Mouse (Mus musculus) stomach, embryonic 15.5 days (tissue): ENCODE data around the gene Cul5. TPM values are rescaled to one million over a fixed set of nuclear protein-coding genes. Genes with fewer than 3 reads are reported as not detected.

Source experiments
- ATAC-seq: fragments of 200-750 bp; cut with Nextera tagmentation; 2 replicates; pipeline ENCODE4 v1.8.0; 2017; ENCODE audit warnings: low read depth, moderate number of reproducible peaks, moderate TSS enrichment; ENCODE audit not compliant: insufficient read depth, low FRiP score
- H3K27ac ChIP-seq: fragments of 300-500 bp; sonication (generic); 2 replicates; pipeline ENCODE4 v1.5.1; 2015; ENCODE audit warnings: mild to moderate bottlenecking, inconsistent platforms
- H3K27me3 ChIP-seq: fragments of 300-500 bp; sonication (generic); replicated peaks from 2 replicates; pipeline ENCODE4 v1.6.1; 2015; ENCODE audit warnings: inconsistent platforms
- H3K36me3 ChIP-seq: fragments of 300-500 bp; sonication (generic); 2 replicates; pipeline ENCODE4 v1.6.1; 2015; ENCODE audit warnings: inconsistent platforms
- H3K4me1 ChIP-seq: fragments of 300-500 bp; sonication (generic); 2 replicates; pipeline ENCODE4 v1.6.1; 2015; ENCODE audit warnings: inconsistent platforms
- H3K4me2 ChIP-seq: fragments of 300-500 bp; sonication (generic); 2 replicates; pipeline ENCODE4 v1.6.1; 2015; ENCODE audit warnings: mild to moderate bottlenecking, inconsistent platforms
- H3K4me3 ChIP-seq: fragments of 300-500 bp; sonication (generic); replicated peaks from 2 replicates; pipeline ENCODE4 v1.5.1; 2015; ENCODE audit warnings: inconsistent platforms
- H3K9ac ChIP-seq: fragments of 300-500 bp; sonication (generic); 2 replicates; pipeline ENCODE4 v1.6.1; 2015; ENCODE audit warnings: inconsistent platforms
- H3K9me3 ChIP-seq: fragments of 300-500 bp; sonication (generic); 2 replicates; pipeline ENCODE4 v1.6.1; 2016; ENCODE audit warnings: inconsistent platforms
- WGBS: fragments of 180-500 bp; shearing (Covaris S2); methylation state at CpG from one replicate; pipeline ENCODE4 v1.1.7; 2015; 5-methylcytosine and 5-hydroxymethylcytosine counted together
- polyA plus RNA-seq: library from polyadenylated mRNA; unstranded; fragments of >200 nt; fragmentation: Nextera tagmentation; extraction: Ambion mirVana; gene quantifications from 2 replicates; pipeline ENCODE4 v1.2.1, GENCODE M21; 2015

The Cul5 gene
- polyA plus RNA-seq, 1 experiment from 2014 or later: 32.7 TPM

DNA sequence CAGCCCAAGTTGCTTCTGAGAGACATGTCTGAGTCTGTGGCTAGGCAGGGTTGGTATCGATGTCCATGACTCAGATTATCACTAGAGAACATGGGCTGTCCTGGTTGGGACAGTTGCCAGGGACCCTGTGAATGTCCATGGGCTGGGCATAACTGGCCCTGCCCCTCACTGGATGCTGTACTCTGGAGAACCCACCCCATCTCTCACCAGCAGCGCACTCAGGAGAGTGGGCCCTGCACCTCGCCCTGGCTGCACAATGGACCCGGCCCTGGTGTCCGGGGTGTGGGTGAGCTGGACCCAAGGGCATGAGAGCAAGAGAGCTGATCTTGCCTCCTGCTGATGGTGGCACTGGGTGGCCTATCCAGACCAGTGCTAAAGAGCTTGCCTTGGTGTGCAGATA, 64.9 kb downstream of the Cul5 start:
- Histone ChIP-seq H3K36me3 (no peaks in the 10 kb centered on the region), H3K4me1 (0 out of 2 replicates have a peak, but pooled peaks cover 11% of the 10 kb centered on the region), H3K4me3 (no peak overlapping the region), H3K4me2 (no peak overlapping the region), H3K27me3 (no peaks in the 10 kb centered on the region), H3K27ac (no peak overlapping the region), H3K9ac (no peak overlapping the region), H3K9me3 (no peaks in the 10 kb centered on the region)
- no peak for ATAC-seq
- 90% methylated on average over 5 of the region's 5 CpGs for WGBS

- Histone ChIP-seq H3K9me3 (no peaks in the 10 kb centered on the region), H3K27me3 (no peaks in the 10 kb centered on the region), H3K4me3 (no peak overlapping the region), H3K27ac (no peak overlapping the region; the same call in 1 of the 2 replicates), H3K36me3 (no peaks in the 10 kb centered on the region), H3K9ac (no peak overlapping the region), H3K4me1 (0 out of 2 replicates have a peak, but pooled peaks cover 7% of the 10 kb centered on the region), H3K4me2 (no peak overlapping the region)
- 67% methylated on average over 3 of the region's 3 CpGs for WGBS
- ATAC-seq: peak; percentile 58; the same call in 1 of the 2 replicates
These were observed 66.0 kb downstream of the Cul5 start for GRCm38 (mm10) chr9:53603849-53604248.

DNA sequence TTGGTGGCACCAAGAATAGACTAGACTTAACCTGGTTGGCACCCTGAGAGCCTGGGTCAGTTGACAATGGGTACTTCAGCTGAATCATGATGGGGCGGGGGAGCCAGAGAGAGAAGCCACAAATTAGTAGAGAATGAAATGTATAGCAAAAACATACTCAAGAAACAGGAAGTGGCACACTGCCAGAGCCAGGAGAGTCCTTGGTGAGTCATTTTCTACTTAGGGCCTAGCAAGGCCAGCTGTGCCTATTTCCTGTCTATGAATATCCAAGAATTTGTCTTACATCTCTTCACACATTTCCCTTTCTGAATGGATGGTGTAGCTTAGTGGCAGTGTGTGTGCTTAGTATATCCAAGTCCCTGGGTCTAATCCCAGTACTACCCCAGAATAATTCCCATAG, 66.4 kb downstream of the Cul5 start:
- 0 out of 2 replicates have a peak, but pooled peaks cover 7% of the 10 kb centered on the region for H3K4me1 ChIP-seq
- H3K9me3 ChIP-seq: no peaks in the 10 kb centered on the region
- 79% methylated on average over 1 of the region's 1 CpGs for WGBS
- H3K36me3 ChIP-seq: no peaks in the 10 kb centered on the region
- ATAC-seq: 0 out of 2 replicates have a peak, but pooled peaks have one; percentile 15
- no peak overlapping the region for H3K4me3 ChIP-seq
- H3K9ac ChIP-seq: no peak overlapping the region
- H3K4me2 ChIP-seq: no peak overlapping the region
- H3K27ac ChIP-seq: no peak overlapping the region
- no peaks in the 10 kb centered on the region for H3K27me3 ChIP-seq

GRCm38 (mm10) chr9:53601541-53601940, 68.3 kb downstream of the Cul5 start:
- no peak for ATAC-seq
- H3K27ac ChIP-seq: no peak overlapping the region; the same call in 1 of the 2 replicates
- no peaks in the 10 kb centered on the region for H3K27me3 ChIP-seq
- no peak overlapping the region for H3K9ac ChIP-seq
- no peak overlapping the region for H3K4me2 ChIP-seq
- H3K9me3 ChIP-seq: no peaks in the 10 kb centered on the region
- 0 out of 2 replicates have a peak, but pooled peaks cover 7% of the 10 kb centered on the region for H3K4me1 ChIP-seq
- 76% methylated on average over 2 of the region's 2 CpGs for WGBS
- H3K36me3 ChIP-seq: no peaks in the 10 kb centered on the region
- H3K4me3 ChIP-seq: no peak overlapping the region

- Histone ChIP-seq H3K4me3 (no peak overlapping the region), H3K4me2 (no peak overlapping the region), H3K4me1 (no peaks in the 10 kb centered on the region), H3K36me3 (peaks cover 5% of the 10 kb centered on the region; the same call in 1 of the 2 replicates), H3K27me3 (no peaks in the 10 kb centered on the region), H3K9ac (no peak overlapping the region), H3K27ac (no peak overlapping the region), H3K9me3 (no peaks in the 10 kb centered on the region)
- no peak for ATAC-seq
- 74% methylated on average over 6 of the region's 6 CpGs for WGBS
These were observed 71.2 kb downstream of the Cul5 start for GRCm38 (mm10) chr9:53598631-53599030.

DNA sequence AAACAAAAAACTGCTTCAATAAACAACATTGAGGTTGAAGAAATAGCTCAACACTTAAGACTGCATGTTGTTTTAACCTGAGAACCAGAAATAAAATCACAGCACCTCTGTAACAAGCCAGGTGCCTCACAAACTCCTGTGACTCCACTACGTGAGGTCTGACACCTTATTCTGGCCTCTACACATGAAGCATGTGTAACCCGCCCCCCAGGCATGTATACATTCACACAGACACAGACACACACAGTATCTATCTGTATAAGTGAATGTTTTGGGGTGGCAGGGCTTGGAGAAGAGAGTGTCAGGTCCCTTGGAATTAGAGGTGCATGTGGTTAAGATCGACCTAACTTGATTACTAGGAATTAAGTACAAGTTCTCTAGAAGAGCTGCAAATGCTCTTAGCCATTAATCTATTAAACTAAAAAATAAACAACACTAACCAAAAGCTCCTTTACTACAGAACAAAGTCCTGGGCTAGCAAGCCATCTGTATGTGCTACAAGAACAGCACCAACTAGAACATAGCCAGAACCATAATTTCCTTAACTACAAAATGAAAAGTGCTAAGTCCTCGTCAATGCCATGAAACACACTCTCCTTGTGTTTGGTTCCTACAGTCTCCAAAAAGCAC, 72.7 kb downstream of the Cul5 start:
- no peak overlapping the region for H3K27ac ChIP-seq
- H3K9me3 ChIP-seq: no peaks in the 10 kb centered on the region
- ATAC-seq: no peak
- no peaks in the 10 kb centered on the region for H3K4me1 ChIP-seq
- H3K4me3 ChIP-seq: no peak overlapping the region
- WGBS: 87% methylated on average over 4 of the region's 4 CpGs
- no peaks in the 10 kb centered on the region for H3K27me3 ChIP-seq
- peaks cover 12% of the 10 kb centered on the region for H3K36me3 ChIP-seq
- H3K4me2 ChIP-seq: no peak overlapping the region
- H3K9ac ChIP-seq: no peak overlapping the region

DNA sequence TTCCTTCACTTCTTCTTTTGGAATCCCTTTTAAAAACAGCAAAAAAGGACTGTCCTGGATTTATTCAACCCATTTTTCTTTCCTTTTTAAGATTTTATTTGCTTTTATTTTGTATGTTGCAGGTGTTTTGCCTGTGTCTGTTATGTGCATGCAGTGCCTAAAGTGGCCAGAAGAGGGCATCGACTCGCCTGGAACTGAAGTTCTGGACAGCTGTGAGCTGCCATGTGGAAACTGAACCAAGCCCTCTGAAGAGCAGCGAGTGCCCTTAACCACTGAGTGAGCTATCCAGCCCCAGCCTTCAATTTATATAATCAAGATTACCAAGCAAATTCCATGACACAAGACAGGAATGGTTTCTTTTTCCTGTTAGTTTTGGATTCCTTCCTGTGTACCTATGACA, 75.0 kb downstream of the Cul5 start:
- ATAC-seq: no peak
- Histone ChIP-seq H3K36me3 (peaks cover 12% of the 10 kb centered on the region), H3K4me2 (no peak overlapping the region), H3K4me1 (no peaks in the 10 kb centered on the region), H3K9me3 (no peaks in the 10 kb centered on the region), H3K9ac (no peak overlapping the region), H3K27me3 (no peaks in the 10 kb centered on the region), H3K27ac (no peak overlapping the region), H3K4me3 (no peak overlapping the region)
- 12% methylated on average over 3 of the region's 3 CpGs for WGBS

GRCm38 (mm10) chr9:53581870-53582269, 87.9 kb downstream of the Cul5 start:
- no peaks in the 10 kb centered on the region for H3K9me3 ChIP-seq
- H3K9ac ChIP-seq: no peak overlapping the region
- ATAC-seq: no peak
- no peak overlapping the region for H3K4me2 ChIP-seq
- no peak overlapping the region for H3K4me3 ChIP-seq
- WGBS: 89% methylated on average over 4 of the region's 4 CpGs
- H3K27me3 ChIP-seq: no peaks in the 10 kb centered on the region
- H3K4me1 ChIP-seq: no peaks in the 10 kb centered on the region
- H3K27ac ChIP-seq: no peak overlapping the region
- H3K36me3 ChIP-seq: peaks cover 34% of the 10 kb centered on the region

GRCm38 (mm10) chr9:53575721-53576120, 94.1 kb downstream of the Cul5 start:
- WGBS: 62% methylated on average over 5 of the region's 5 CpGs
- no peak for ATAC-seq

DNA sequence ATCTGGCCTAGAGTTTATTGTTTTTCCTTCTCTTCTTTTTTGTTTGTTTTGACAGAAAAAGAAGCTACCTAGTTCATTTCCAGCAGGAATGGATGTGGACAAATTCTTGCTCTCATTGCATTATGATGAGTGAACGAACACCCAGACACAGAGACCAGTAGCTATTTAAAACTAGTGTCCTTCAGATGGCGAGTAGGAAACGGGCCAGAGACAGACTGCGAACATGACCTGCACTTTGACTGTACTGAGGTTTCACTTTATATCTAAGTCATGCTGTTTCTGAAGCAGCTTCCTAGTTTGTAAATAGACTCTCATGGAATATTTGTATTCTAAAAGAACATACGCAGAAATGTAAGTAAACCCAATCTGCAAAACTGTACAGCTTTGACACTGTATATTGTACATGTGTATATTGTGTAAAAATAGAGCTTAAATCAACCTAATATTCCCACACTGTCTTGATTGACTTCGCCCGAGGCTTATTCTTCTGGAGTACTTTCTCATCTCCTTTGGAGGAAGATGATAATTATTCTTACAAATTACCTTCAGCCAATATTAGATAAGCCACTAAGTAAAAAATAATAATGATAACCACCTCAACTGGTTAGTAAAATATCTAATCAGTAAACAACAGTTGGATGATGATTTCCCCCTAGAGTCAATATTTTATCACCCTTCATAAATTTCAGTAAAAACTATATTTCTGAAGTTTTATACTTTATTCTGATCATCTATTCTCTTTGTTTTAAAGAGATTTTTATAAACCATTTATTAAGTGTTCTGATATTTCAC, 97.1 kb downstream of the Cul5 start:
- no peak for ATAC-seq
- Histone ChIP-seq H3K4me3 (no peak overlapping the region), H3K27me3 (no peaks in the 10 kb centered on the region), H3K4me2 (no peak overlapping the region), H3K4me1 (no peaks in the 10 kb centered on the region), H3K9me3 (no peaks in the 10 kb centered on the region), H3K36me3 (peaks cover 26% of the 10 kb centered on the region), H3K9ac (no peak overlapping the region), H3K27ac (no peak overlapping the region)
- WGBS: 90% methylated on average over 7 of the region's 7 CpGs

More at GRCm38 (mm10) chr9:53575721-53576120, 94.1 kb downstream of the Cul5 start:
- Histone ChIP-seq H3K4me1 (no peaks in the 10 kb centered on the region), H3K4me2 (no peak overlapping the region), H3K9ac (no peak overlapping the region), H3K27ac (no peak overlapping the region), H3K9me3 (no peaks in the 10 kb centered on the region), H3K27me3 (no peaks in the 10 kb centered on the region), H3K4me3 (no peak overlapping the region), H3K36me3 (peaks cover 17% of the 10 kb centered on the region)

- Histone ChIP-seq H3K27me3 (no peaks in the 10 kb centered on the region), H3K9ac (no peak overlapping the region), H3K4me2 (no peak overlapping the region), H3K27ac (no peak overlapping the region), H3K4me3 (no peak overlapping the region), H3K9me3 (no peaks in the 10 kb centered on the region), H3K4me1 (no peaks in the 10 kb centered on the region), H3K36me3 (peaks cover 26% of the 10 kb centered on the region)
- no peak for ATAC-seq
- 86% methylated on average over 6 of the region's 6 CpGs for WGBS
These were observed 99.2 kb downstream of the Cul5 start for GRCm38 (mm10) chr9:53570662-53571061.
